Mouse (Mus musculus) liver, postnatal 0 days (tissue): Measurements from ENCODE around the gene Cog4. TPM values are rescaled to one million over a fixed set of nuclear protein-coding genes. Genes with fewer than 3 reads are reported as not detected.
A peak's percentile ranks its signal among the peaks of the same experiment; 100 is the strongest.

Source experiments
- ATAC-seq: fragments of 200-750 bp; cut with Nextera tagmentation; 2 replicates; pipeline ENCODE4 v1.8.0; 2017; ENCODE audit warnings: mild to moderate bottlenecking, moderate library complexity
- DNase-seq: peaks from one replicate; pipeline ENCODE4 v3.0.0-alpha.2; 2016
- H3K27ac ChIP-seq: fragments of 300-500 bp; sonication (generic); 2 replicates; pipeline ENCODE4 v1.5.1; 2014; ENCODE audit warnings: antibody characterized with exemption, moderate library complexity, mild to moderate bottlenecking, low read depth
- H3K27me3 ChIP-seq: fragments of 300-500 bp; sonication (generic); 2 replicates; pipeline ENCODE4 v1.6.1; 2014; ENCODE audit warnings: low read length, control low read depth, mixed read lengths; ENCODE audit not compliant: insufficient read depth
- H3K36me3 ChIP-seq: fragments of 300-500 bp; sonication (generic); replicated peaks from 2 replicates; pipeline ENCODE4 v1.6.1; 2014; ENCODE audit warnings: mild to moderate bottlenecking, control low read depth, low read length, moderate library complexity, mixed read lengths; ENCODE audit not compliant: insufficient read depth
- H3K4me1 ChIP-seq: fragments of 300-500 bp; sonication (generic); 2 replicates; pipeline ENCODE4 v1.6.1; 2014; ENCODE audit warnings: antibody characterized with exemption, mild to moderate bottlenecking, control low read depth; ENCODE audit not compliant: insufficient read depth
- H3K4me2 ChIP-seq: fragments of 300-500 bp; sonication (generic); 2 replicates; pipeline ENCODE4 v1.6.1; 2014; ENCODE audit warnings: low read depth, mild to moderate bottlenecking, low read length, moderate library complexity, mixed read lengths
- H3K4me3 ChIP-seq: fragments of 300-500 bp; sonication (generic); 2 replicates; pipeline ENCODE4 v1.5.1; 2014; ENCODE audit warnings: low read depth, low read length
- H3K9ac ChIP-seq: fragments of 300-500 bp; sonication (generic); replicated peaks from 2 replicates; pipeline ENCODE4 v1.6.1; 2014; ENCODE audit warnings: mild to moderate bottlenecking, moderate library complexity
- H3K9me3 ChIP-seq: fragments of 300-500 bp; sonication (generic); 2 replicates; pipeline ENCODE4 v1.6.1; 2016; ENCODE audit warnings: mild to moderate bottlenecking, control low read depth, low read length, mixed read lengths
- CTCF ChIP-seq: sonication (generic); IDR thresholded peaks from 2 replicates; pipeline ENCODE4 v1.5.1; 2016; ENCODE audit warnings: antibody characterized with exemption, low read depth
- EP300 ChIP-seq: IDR thresholded peaks from 2 replicates; pipeline ENCODE4 v1.6.1; 2016; ENCODE audit warnings: antibody characterized with exemption, low read depth, mild to moderate bottlenecking
- WGBS: fragments of 180-500 bp; shearing (Covaris S2); extraction: QIAGEN DNeasy Blood & Tissue Kit; methylation state at CpG from one replicate; pipeline ENCODE4 v1.1.7; 2014; ENCODE audit not compliant: insufficient replicate concordance; 5-methylcytosine and 5-hydroxymethylcytosine counted together
- polyA plus RNA-seq: library from polyadenylated mRNA; unstranded; fragments of >200 nt; fragmentation: Nextera tagmentation; extraction: Ambion mirVana; gene quantifications from 2 replicates; pipeline ENCODE4 v1.2.1, GENCODE M21; 2015

Cog4 gene
- polyA plus RNA-seq: 22.5 and 22.7 TPM in 2 replicates

- H3K27ac ChIP-seq: peak within 1 kb of the TSS; percentile 91
- no peaks in the 10 kb centered on the region for H3K27me3 ChIP-seq
- ATAC-seq (peak; percentile 94), DNase-seq (peak; percentile 90)
- peaks cover 42% of the 10 kb centered on the region for H3K36me3 ChIP-seq
- peak within 1 kb of the TSS; percentile 84 for H3K4me3 ChIP-seq
- no peaks in the 10 kb centered on the region for H3K9me3 ChIP-seq
- H3K4me1 ChIP-seq: peaks cover 14% of the 10 kb centered on the region
- under 1% methylated on average over 53 of the region's 53 CpGs for WGBS
- peak within 1 kb of the TSS; percentile 88 for H3K4me2 ChIP-seq
- TF ChIP-seq EP300: peak; percentile 89
- TF ChIP-seq CTCF: no peak
- H3K9ac ChIP-seq: peak within 1 kb of the TSS; percentile 88
These were observed at the start of gene Cog4, which contains the start of gene Sf3b3 for GRCm38 (mm10) chr8:110846405-110847170. Gene Cog4 (plus strand): TSS chr8:110846600. Gene Sf3b3 (minus strand): TSS chr8:110846787.

DNA sequence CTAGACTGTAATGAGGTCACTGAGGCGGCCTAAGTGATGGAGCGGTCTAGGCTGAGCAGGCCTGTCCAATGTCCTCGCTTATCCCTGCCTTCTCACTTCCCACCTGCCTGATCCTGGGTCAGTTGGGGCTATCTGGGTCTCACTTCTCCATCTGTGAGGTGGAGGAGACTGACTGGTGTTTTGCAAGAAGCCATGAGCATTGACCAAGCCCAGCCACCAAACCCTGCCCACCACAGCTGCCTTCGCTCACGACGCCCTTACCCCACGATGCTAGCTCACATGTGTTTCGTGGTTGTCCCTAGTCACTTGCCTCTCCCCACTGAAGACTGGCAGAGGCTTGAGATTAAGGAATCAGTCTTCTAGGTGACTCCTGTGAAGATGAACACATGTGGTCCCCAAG, 49.3 kb upstream of the Cog4 start:
- Histone ChIP-seq H3K27me3 (no peaks in the 10 kb centered on the region), H3K4me3 (no peak overlapping the region), H3K36me3 (no peaks in the 10 kb centered on the region), H3K4me1 (0 out of 2 replicates have a peak, but pooled peaks cover 8% of the 10 kb centered on the region), H3K4me2 (no peak overlapping the region), H3K9me3 (peaks cover 7% of the 10 kb centered on the region; the same call in 1 of the 2 replicates), H3K9ac (no peak overlapping the region), H3K27ac (no peak overlapping the region)
- ATAC-seq (no peak), DNase-seq (no peak)
- 78% methylated on average over 8 of the region's 8 CpGs for WGBS
- TF ChIP-seq CTCF (no peak), EP300 (no peak)

DNA sequence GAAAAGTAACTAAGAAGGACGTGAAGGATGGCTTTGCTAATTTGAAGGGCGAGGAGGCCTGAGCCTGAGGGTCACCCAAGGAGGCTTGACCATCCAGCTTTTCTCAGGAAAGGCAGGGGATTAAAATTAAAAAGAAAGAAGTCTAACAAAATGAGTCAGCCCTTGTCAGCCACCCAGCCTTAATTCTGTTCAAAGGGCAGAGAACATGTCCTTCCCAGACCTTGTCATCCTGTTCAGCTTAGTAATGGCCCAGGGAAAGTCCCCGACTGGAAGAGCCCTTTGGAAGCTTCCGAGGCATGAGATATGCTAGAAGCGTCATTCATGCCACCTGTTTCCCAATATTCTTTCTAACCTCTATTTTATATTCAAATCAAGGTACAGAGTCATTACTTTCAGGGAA, 43.4 kb upstream of the Cog4 start:
- H3K36me3 ChIP-seq: no peaks in the 10 kb centered on the region
- no peak overlapping the region for H3K4me2 ChIP-seq
- H3K9me3 ChIP-seq: no peaks in the 10 kb centered on the region
- H3K4me1 ChIP-seq: no peaks in the 10 kb centered on the region
- no peak overlapping the region for H3K9ac ChIP-seq
- ATAC-seq (no peak), DNase-seq (no peak)
- no peaks in the 10 kb centered on the region for H3K27me3 ChIP-seq
- 77% methylated on average over 5 of the region's 5 CpGs for WGBS
- no peak overlapping the region for H3K4me3 ChIP-seq
- no peak overlapping the region for H3K27ac ChIP-seq
- TF ChIP-seq CTCF: no peak
- no peak for TF ChIP-seq EP300

- no peaks in the 10 kb centered on the region for H3K9me3 ChIP-seq
- 78% methylated on average over 9 of the region's 9 CpGs for WGBS
- no peak for ATAC-seq
- H3K27me3 ChIP-seq: no peaks in the 10 kb centered on the region
- no peak overlapping the region for H3K4me3 ChIP-seq
- no peak overlapping the region for H3K9ac ChIP-seq
- H3K4me2 ChIP-seq: no peak overlapping the region
- no peak for DNase-seq
- TF ChIP-seq CTCF: no peak
- no peak for TF ChIP-seq EP300
- H3K27ac ChIP-seq: no peak overlapping the region
- peaks cover 1% of the 10 kb centered on the region; the same call in 1 of the 2 replicates for H3K36me3 ChIP-seq
- no peaks in the 10 kb centered on the region for H3K4me1 ChIP-seq
These were observed 42.5 kb upstream of the Cog4 start for GRCm38 (mm10) chr8:110803856-110804255.

DNA sequence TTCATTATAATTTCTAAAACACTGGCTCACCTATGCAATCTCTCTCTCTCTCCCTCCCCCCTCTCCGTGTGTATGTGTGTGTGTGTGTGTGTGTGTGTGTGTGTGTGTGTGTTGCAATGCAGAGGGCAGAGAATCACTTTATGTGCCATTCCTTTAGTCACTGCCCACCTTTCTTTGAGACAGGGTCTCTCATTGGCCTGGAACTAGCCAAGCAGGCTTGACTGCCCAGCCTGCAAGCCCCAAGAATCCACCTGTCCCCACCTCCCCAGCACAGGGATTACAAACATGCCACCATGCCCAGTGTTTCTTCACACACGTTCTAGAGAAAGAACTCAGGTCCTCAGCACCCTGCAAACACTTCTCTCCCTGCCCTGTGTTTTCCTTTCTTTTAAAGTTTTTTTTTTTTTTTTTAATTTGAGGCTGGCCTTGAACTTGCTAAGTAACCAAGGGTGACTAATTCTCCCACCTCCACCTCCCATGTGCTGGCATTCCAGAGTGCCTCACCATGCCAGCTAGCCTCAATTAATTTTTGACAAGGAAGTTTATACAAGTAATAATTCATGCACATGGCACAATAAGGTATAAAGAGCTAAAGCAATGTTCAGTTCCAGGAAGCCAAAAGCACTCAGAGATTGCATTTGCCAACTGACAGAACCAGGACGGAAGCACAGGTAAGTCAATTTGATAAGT, 41.4 kb upstream of the Cog4 start:
- ATAC-seq: no peak
- WGBS: 60% methylated on average over 3 of the region's 3 CpGs
- H3K9ac ChIP-seq: no peak overlapping the region
- no peaks in the 10 kb centered on the region for H3K9me3 ChIP-seq
- H3K4me3 ChIP-seq: no peak overlapping the region
- DNase-seq: no peak
- H3K4me1 ChIP-seq: no peaks in the 10 kb centered on the region
- TF ChIP-seq CTCF (no peak), EP300 (no peak)
- H3K27me3 ChIP-seq: no peaks in the 10 kb centered on the region
- no peak overlapping the region for H3K27ac ChIP-seq
- H3K4me2 ChIP-seq: no peak overlapping the region
- peaks cover 13% of the 10 kb centered on the region for H3K36me3 ChIP-seq

DNA sequence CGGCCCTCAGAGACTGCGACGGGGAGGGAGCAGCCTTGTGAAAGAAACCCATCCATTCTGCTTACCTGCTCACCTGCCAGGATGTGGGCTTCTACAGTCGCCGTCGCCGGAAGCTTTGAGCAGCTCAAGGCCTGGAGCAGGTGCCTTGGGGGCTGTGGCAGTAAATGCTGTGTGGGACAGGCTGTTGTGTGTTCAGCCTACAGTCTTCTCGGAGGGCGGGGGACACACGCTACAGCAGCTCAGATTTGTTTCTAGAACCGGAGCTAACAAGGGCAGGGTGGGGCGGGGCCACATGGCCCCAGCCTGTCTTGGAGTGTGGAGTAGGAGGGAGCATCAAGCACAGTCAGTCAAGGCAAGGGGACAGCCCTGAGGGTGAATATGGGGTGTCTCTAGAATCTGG, 40.7 kb upstream of the Cog4 start, which contains the start of gene Il34:
Gene Il34 (minus strand): TSS at position 256 of the 400 bp plus-strand sequence.
- peaks cover 20% of the 10 kb centered on the region for H3K36me3 ChIP-seq
- no peak within 1 kb of the TSS for H3K27ac ChIP-seq
- no peak for ATAC-seq
- H3K27me3 ChIP-seq: no peaks in the 10 kb centered on the region
- H3K4me2 ChIP-seq: no peak within 1 kb of the TSS
- TF ChIP-seq EP300 (no peak), CTCF (no peak)
- DNase-seq: no peak
- H3K9ac ChIP-seq: no peak within 1 kb of the TSS
- WGBS: 34% methylated on average over 12 of the region's 12 CpGs
- no peaks in the 10 kb centered on the region for H3K4me1 ChIP-seq
- no peak within 1 kb of the TSS for H3K4me3 ChIP-seq
- no peaks in the 10 kb centered on the region for H3K9me3 ChIP-seq
